Mouse (Mus musculus): ENCODE data around the gene Ppp1r9b. TPM values are rescaled to one million over a fixed set of nuclear protein-coding genes. Genes with fewer than 3 reads are reported as not detected.

Ppp1r9b gene
- polyA plus RNA-seq, 1 experiment from 2014 or later, result 9.9 TPM

DNA sequence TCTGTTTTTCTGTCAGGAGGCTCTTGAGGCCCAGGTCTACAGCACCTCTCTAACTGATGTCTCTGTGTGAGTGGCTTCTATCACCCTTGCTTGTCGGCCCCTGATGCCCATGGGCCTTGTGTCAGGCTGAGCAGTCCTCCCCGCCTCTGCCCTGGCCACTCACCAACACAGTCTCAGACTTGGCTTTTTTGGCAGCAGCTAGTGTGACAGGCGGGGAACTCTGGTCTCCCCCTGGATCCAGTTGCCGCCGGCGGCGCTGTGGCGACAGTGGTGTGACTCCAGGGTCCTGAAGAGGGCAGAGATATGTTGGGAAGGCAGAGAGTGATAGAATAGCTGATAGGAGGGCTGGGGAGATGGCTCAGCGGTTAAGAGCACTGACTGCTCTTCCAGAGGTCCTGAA lies 62.2 kb downstream of the Ppp1r9b start:
- no peak overlapping the region for H3K4me2 ChIP-seq (replicated peaks; ENCODE audit: low read depth, low read length)
- no peak for ATAC-seq (ENCODE audit: low FRiP score, low TSS enrichment)
- no peaks in the 10 kb centered on the region for H3K9me3 ChIP-seq (ENCODE audit: low read length)
- 82% methylated on average over 9 of the region's 9 CpGs for WGBS
- no peak overlapping the region for H3K4me3 ChIP-seq (ENCODE audit: low read length)
- H3K27ac ChIP-seq (ENCODE audit: low read length), result no peak overlapping the region
- no peaks in the 10 kb centered on the region; the same call in 1 of the 2 replicates for H3K27me3 ChIP-seq (ENCODE audit: insufficient read depth, low read length)
- no peaks in the 10 kb centered on the region for H3K4me1 ChIP-seq (ENCODE audit: insufficient read depth, low read length)
- peaks cover 20% of the 10 kb centered on the region; the same call in 1 of the 2 replicates for H3K36me3 ChIP-seq (ENCODE audit: insufficient read depth, low read length)
- no peak overlapping the region for H3K9ac ChIP-seq (replicated peaks; ENCODE audit: low read length)

Other genes starting within 250 kb of the Ppp1r9b start
- 0.39 and 0.40 TPM in 2 replicates for gene Cdc34b, start 249.3 kb upstream of the Ppp1r9b start, polyA plus RNA-seq (2015; fragmentation: Nextera tagmentation; extraction: Ambion mirVana)
- gene Tmem92, start 208.3 kb upstream of the Ppp1r9b start, polyA plus RNA-seq (2015; fragmentation: Nextera tagmentation; extraction: Ambion mirVana), result not detected in 2 replicates
- gene Col1a1, start 54.8 kb upstream of the Ppp1r9b start, polyA plus RNA-seq (2015; fragmentation: Nextera tagmentation; extraction: Ambion mirVana), result 869 and 941 TPM in 2 replicates
- not detected in 2 replicates for gene Hils1, start 23.4 kb upstream of the Ppp1r9b start, polyA plus RNA-seq (2015; fragmentation: Nextera tagmentation; extraction: Ambion mirVana)
- gene Sgca, start 14.7 kb upstream of the Ppp1r9b start, polyA plus RNA-seq (2015; fragmentation: Nextera tagmentation; extraction: Ambion mirVana), result 0.19 and 0.71 TPM in 2 replicates
- 19.2 and 21.2 TPM in 2 replicates for gene Samd14, start 18.8 kb downstream of the Ppp1r9b start, polyA plus RNA-seq (2015; fragmentation: Nextera tagmentation; extraction: Ambion mirVana)
- gene Pdk2, start 50.3 kb downstream of the Ppp1r9b start, polyA plus RNA-seq (2015; fragmentation: Nextera tagmentation; extraction: Ambion mirVana), result 72.3 and 85.2 TPM in 2 replicates
- 25.5 and 25.8 TPM in 2 replicates for gene Itga3, start 85.8 kb downstream of the Ppp1r9b start, polyA plus RNA-seq (2015; fragmentation: Nextera tagmentation; extraction: Ambion mirVana)
- 1.1 TPM in 2 replicates for gene Dlx3, start 129.1 kb downstream of the Ppp1r9b start, polyA plus RNA-seq (2015; fragmentation: Nextera tagmentation; extraction: Ambion mirVana)
- gene Dlx4, start 155.2 kb downstream of the Ppp1r9b start, polyA plus RNA-seq (2015; fragmentation: Nextera tagmentation; extraction: Ambion mirVana), result 0.08 TPM in 1 of 2 replicates, not detected in the other

All from kidney, embryonic 16.5 days (tissue).